Mouse (Mus musculus): ENCODE data around the gene Ccdc87. TPM values are rescaled to one million over a fixed set of nuclear protein-coding genes. Genes with fewer than 3 reads are reported as not detected.

Gene Ccdc87
- polyA plus RNA-seq (2016; fragmentation: Nextera tagmentation; extraction: Ambion mirVana) = 0.11 and 0.33 TPM in 2 replicates

GRCm38 (mm10) chr19:4839149-4839548 lies at the start of gene Ccdc87, which contains the start of gene Ccs:
TSS of gene Ccdc87 (plus strand) at chr19:4839366.
TSS of gene Ccs (minus strand) at chr19:4839332.
- H3K4me3 ChIP-seq = peak within 1 kb of the TSS; percentile 62
- WGBS = 0% methylated on average over 25 of the region's 25 CpGs
- peaks cover 4% of the 10 kb centered on the region; the same call in 1 of the 2 replicates for H3K36me3 ChIP-seq
- H3K27me3 ChIP-seq (ENCODE audit: insufficient read depth, poor library complexity, severe bottlenecking) = peaks cover 32% of the 10 kb centered on the region
- H3K9me3 ChIP-seq = no peaks in the 10 kb centered on the region
- peak within 1 kb of the TSS; percentile 82 for H3K27ac ChIP-seq
- peak; percentile 94 for DNase-seq (ENCODE audit: low spot score)
- peaks cover 20% of the 10 kb centered on the region for H3K4me1 ChIP-seq (replicated peaks)

GRCm38 (mm10) chr19:4793281-4793830 lies 45.8 kb upstream of the Ccdc87 start:
- 2% methylated on average over 16 of the region's 16 CpGs for WGBS

GRCm38 (mm10) chr19:4793831-4794422 lies 45.2 kb upstream of the Ccdc87 start, which contains the start of gene Rbm4:
TSS of gene Rbm4 (minus strand) at chr19:4793901.
- Histone ChIP-seq H3K36me3 (peaks cover 60% of the 10 kb centered on the region), H3K4me1 (replicated peaks) (peaks cover 40% of the 10 kb centered on the region), H3K9me3 (no peaks in the 10 kb centered on the region), H3K4me3 (peak within 1 kb of the TSS; percentile 77), H3K27ac (peak within 1 kb of the TSS; percentile 90), H3K27me3 (ENCODE audit: insufficient read depth, poor library complexity, severe bottlenecking) (no peaks in the 10 kb centered on the region)
- peak; percentile 96 for DNase-seq (ENCODE audit: low spot score)
- WGBS = under 1% methylated on average over 31 of the region's 31 CpGs

More at GRCm38 (mm10) chr19:4793281-4793830, 45.8 kb upstream of the Ccdc87 start:
- H3K9me3 ChIP-seq = no peaks in the 10 kb centered on the region
- no peaks in the 10 kb centered on the region for H3K27me3 ChIP-seq (ENCODE audit: insufficient read depth, poor library complexity, severe bottlenecking)
- no peak for DNase-seq (ENCODE audit: low spot score)
- H3K4me1 ChIP-seq (replicated peaks) = peaks cover 40% of the 10 kb centered on the region
- H3K4me3 ChIP-seq = peak overlapping the region; percentile 77
- H3K27ac ChIP-seq = peak overlapping the region; percentile 90
- H3K36me3 ChIP-seq = peaks cover 60% of the 10 kb centered on the region

- no peak overlapping the region for H3K27ac ChIP-seq
- peaks cover 60% of the 10 kb centered on the region for H3K36me3 ChIP-seq
- H3K27me3 ChIP-seq (ENCODE audit: insufficient read depth, poor library complexity, severe bottlenecking) = no peaks in the 10 kb centered on the region
- H3K4me3 ChIP-seq = no peak overlapping the region
- no peak for DNase-seq (ENCODE audit: low spot score)
- WGBS = 86% methylated on average over 1 of the region's 1 CpGs
- peaks cover 24% of the 10 kb centered on the region for H3K4me1 ChIP-seq (replicated peaks)
- no peaks in the 10 kb centered on the region for H3K9me3 ChIP-seq
Observed at GRCm38 (mm10) chr19:4795929-4796328, 43.2 kb upstream of the Ccdc87 start.

GRCm38 (mm10) chr19:4797846-4798245 lies 41.3 kb upstream of the Ccdc87 start:
- DNase-seq (ENCODE audit: low spot score) = no peak
- no peak overlapping the region for H3K27ac ChIP-seq
- WGBS = 98% methylated on average over 2 of the region's 2 CpGs
- H3K27me3 ChIP-seq (ENCODE audit: insufficient read depth, poor library complexity, severe bottlenecking) = no peaks in the 10 kb centered on the region
- peaks cover 14% of the 10 kb centered on the region for H3K4me1 ChIP-seq (replicated peaks)
- no peaks in the 10 kb centered on the region for H3K9me3 ChIP-seq
- H3K36me3 ChIP-seq = peaks cover 66% of the 10 kb centered on the region
- no peak overlapping the region for H3K4me3 ChIP-seq

DNA sequence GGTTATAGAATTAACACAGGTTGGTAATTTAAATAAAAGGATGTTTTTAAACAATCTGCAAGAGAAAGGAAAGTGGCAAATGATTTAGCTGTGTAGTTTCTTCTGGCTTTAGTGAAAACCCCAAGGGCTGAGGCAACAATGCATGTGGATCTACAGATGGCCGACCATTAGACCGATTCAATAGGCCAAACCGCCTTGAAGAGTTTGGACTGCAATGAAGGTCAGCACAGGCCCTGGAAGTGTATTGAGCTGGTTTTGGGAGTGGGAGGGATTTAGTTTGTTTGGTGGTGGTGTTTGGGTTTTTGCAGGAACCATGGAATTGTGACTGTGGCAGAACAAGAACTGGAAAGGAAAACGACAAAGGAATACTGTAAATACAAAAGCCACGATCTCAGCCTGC lies 40.1 kb upstream of the Ccdc87 start:
- peaks cover 23% of the 10 kb centered on the region for H3K4me1 ChIP-seq (replicated peaks)
- peaks cover 79% of the 10 kb centered on the region for H3K36me3 ChIP-seq
- no peaks in the 10 kb centered on the region for H3K27me3 ChIP-seq (ENCODE audit: insufficient read depth, poor library complexity, severe bottlenecking)
- DNase-seq (ENCODE audit: low spot score) = no peak
- no peak overlapping the region for H3K4me3 ChIP-seq
- no peak overlapping the region for H3K27ac ChIP-seq
- 94% methylated on average over 5 of the region's 5 CpGs for WGBS
- H3K9me3 ChIP-seq = no peaks in the 10 kb centered on the region

- Histone ChIP-seq H3K9me3 (no peaks in the 10 kb centered on the region), H3K4me3 (no peak overlapping the region), H3K36me3 (peaks cover 78% of the 10 kb centered on the region), H3K27me3 (ENCODE audit: insufficient read depth, poor library complexity, severe bottlenecking) (no peaks in the 10 kb centered on the region), H3K27ac (no peak overlapping the region), H3K4me1 (replicated peaks) (peaks cover 17% of the 10 kb centered on the region)
- DNase-seq (ENCODE audit: low spot score) = no peak
- 95% methylated on average over 7 of the region's 7 CpGs for WGBS
Observed at GRCm38 (mm10) chr19:4802691-4803091, 36.5 kb upstream of the Ccdc87 start.

DNA sequence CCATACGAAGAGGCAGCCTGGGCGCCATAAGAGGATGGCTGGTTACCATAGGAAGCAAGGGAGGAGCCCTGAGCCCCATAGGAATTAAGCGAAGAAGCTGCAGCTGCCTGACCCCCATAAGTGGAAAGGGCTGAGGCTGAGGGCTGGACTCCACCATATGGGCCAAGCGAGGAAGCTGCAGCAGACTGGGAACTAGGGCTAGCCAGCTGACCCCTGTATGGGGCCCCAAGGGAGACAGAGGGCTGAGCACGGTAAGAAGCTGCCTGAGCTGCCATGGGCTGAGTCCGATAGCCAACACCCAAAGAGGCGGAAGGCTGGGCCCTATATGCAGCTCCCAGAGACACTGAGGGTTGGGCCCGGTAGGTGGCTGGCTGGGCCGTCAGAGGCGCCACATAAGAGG lies 35.9 kb upstream of the Ccdc87 start:
- 84% methylated on average over 10 of the region's 10 CpGs for WGBS
- Histone ChIP-seq H3K27ac (peak overlapping the region; percentile 40; the same call in 1 of the 2 replicates), H3K4me1 (replicated peaks) (peaks cover 23% of the 10 kb centered on the region), H3K27me3 (ENCODE audit: insufficient read depth, poor library complexity, severe bottlenecking) (no peaks in the 10 kb centered on the region), H3K4me3 (no peak overlapping the region), H3K36me3 (peaks cover 72% of the 10 kb centered on the region), H3K9me3 (no peaks in the 10 kb centered on the region)
- peak; percentile 21 for DNase-seq (ENCODE audit: low spot score)

DNA sequence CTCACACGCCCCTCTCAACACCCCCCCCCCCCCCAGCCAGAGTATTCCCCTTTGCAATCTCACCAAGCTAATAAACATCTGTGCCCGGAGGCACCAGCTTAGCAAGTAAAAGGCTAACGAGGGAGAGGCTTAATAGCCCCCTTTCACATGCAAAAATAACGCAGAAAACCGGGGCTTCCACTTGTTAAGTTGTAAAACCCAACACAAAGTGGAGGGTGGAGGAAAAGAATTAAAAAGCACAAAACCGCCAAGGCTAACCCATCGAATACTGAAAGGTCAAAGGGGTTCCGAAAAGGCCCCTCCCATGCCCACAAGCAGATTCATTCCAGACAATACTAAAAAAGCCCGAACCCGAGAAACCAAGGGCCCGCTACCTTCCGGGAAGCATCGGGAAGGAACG lies 28.9 kb upstream of the Ccdc87 start:
- WGBS = under 1% methylated on average over 14 of the region's 14 CpGs
- Histone ChIP-seq H3K4me1 (replicated peaks) (peaks cover 27% of the 10 kb centered on the region), H3K27ac (peak overlapping the region; percentile 95), H3K36me3 (peaks cover 12% of the 10 kb centered on the region), H3K9me3 (no peaks in the 10 kb centered on the region; the same call in 1 of the 2 replicates), H3K27me3 (ENCODE audit: insufficient read depth, poor library complexity, severe bottlenecking) (no peaks in the 10 kb centered on the region), H3K4me3 (peak overlapping the region; percentile 71)
- DNase-seq (ENCODE audit: low spot score) = no peak

DNA sequence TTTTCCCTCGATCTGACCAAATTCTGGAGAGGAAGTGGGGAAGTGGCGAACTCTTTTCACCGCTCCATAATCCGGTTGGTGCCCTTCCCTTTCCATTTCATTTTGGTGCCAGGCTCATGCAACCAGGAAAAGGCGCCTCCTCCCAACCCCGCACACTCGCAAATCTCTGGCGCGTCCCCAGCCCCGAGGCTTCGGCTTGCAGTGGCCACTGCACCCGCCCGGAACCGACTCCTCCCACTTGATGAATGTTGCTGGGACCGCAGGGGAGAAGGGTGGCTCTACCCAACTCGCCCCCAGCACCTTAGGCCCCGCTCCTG lies 28.5 kb upstream of the Ccdc87 start:
- Histone ChIP-seq H3K9me3 (no peaks in the 10 kb centered on the region; the same call in 1 of the 2 replicates), H3K4me3 (peak overlapping the region; percentile 71), H3K27me3 (ENCODE audit: insufficient read depth, poor library complexity, severe bottlenecking) (no peaks in the 10 kb centered on the region), H3K36me3 (peaks cover 12% of the 10 kb centered on the region), H3K4me1 (replicated peaks) (peaks cover 27% of the 10 kb centered on the region), H3K27ac (peak overlapping the region; percentile 95)
- WGBS = under 1% methylated on average over 17 of the region's 17 CpGs
- DNase-seq (ENCODE audit: low spot score) = no peak

GRCm38 (mm10) chr19:4811063-4811908 lies 27.9 kb upstream of the Ccdc87 start, which contains the start of the genes Gm21992 and Rbm14:
TSS of gene Gm21992 (minus strand) at chr19:4811612.
TSS of gene Rbm14 (minus strand) at chr19:4811634.
- DNase-seq (ENCODE audit: low spot score) = peak; percentile 98
- Histone ChIP-seq H3K4me1 (replicated peaks) (peaks cover 27% of the 10 kb centered on the region), H3K9me3 (no peaks in the 10 kb centered on the region; the same call in 1 of the 2 replicates), H3K36me3 (peaks cover 11% of the 10 kb centered on the region), H3K27ac (peak within 1 kb of the TSS; percentile 95), H3K4me3 (peak within 1 kb of the TSS; percentile 71), H3K27me3 (ENCODE audit: insufficient read depth, poor library complexity, severe bottlenecking) (no peaks in the 10 kb centered on the region)
- WGBS = under 1% methylated on average over 83 of the region's 83 CpGs

DNA sequence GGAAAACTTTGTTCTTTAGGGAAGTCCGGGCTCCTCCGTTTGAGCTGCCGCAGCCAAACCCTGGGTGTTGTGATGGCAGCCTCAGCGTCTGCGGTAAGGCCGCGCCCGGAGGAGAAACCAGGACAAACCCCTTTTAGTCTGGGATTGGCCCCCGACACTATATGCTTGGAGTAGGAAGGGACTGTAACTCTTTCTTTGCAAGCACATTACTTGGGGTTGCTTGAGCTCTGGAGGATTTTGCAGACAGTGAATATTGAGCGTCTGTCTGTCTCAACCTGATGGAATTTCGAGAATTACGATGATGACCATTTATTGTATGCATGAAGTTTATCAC lies 27.3 kb upstream of the Ccdc87 start:
- H3K27me3 ChIP-seq (ENCODE audit: insufficient read depth, poor library complexity, severe bottlenecking) = no peaks in the 10 kb centered on the region
- H3K27ac ChIP-seq = peak overlapping the region; percentile 95
- DNase-seq (ENCODE audit: low spot score) = no peak
- no peaks in the 10 kb centered on the region; the same call in 1 of the 2 replicates for H3K9me3 ChIP-seq
- peak overlapping the region; percentile 71 for H3K4me3 ChIP-seq
- H3K36me3 ChIP-seq = peaks cover 5% of the 10 kb centered on the region
- 6% methylated on average over 12 of the region's 12 CpGs for WGBS
- peaks cover 27% of the 10 kb centered on the region for H3K4me1 ChIP-seq (replicated peaks)

Data from hindbrain, embryonic 10.5 days (tissue).